Mouse (Mus musculus): ENCODE results near the gene Sfmbt1.

Gene Sfmbt1

GRCm38 (mm10) chr14:30825476-30826131 is 111.0 kb downstream of the Sfmbt1 start, which contains the start of gene Tmem110:
Tmem110 (plus strand) TSS chr14:30825590.
- peak; percentile 72 to 85 for DNase-seq (ENCODE audit: low spot score in 2 of 2)

- no peak for DNase-seq (ENCODE audit: low spot score in 2 of 2)
Measured at GRCm38 (mm10) chr14:30826174-30827140, 111.8 kb downstream of the Sfmbt1 start.

GRCm38 (mm10) chr14:30827480-30827879 is 112.8 kb downstream of the Sfmbt1 start:
- DNase-seq (ENCODE audit: low spot score in 2 of 2), result no peak

- DNase-seq (ENCODE audit: low spot score in 2 of 2), result no peak
Measured at GRCm38 (mm10) chr14:30828077-30828476, 113.4 kb downstream of the Sfmbt1 start.

- no peak for DNase-seq (ENCODE audit: low spot score in 2 of 2)
Measured at GRCm38 (mm10) chr14:30828635-30829460, 114.2 kb downstream of the Sfmbt1 start.

GRCm38 (mm10) chr14:30837416-30837996 is 122.9 kb downstream of the Sfmbt1 start:
- no peak for DNase-seq (ENCODE audit: low spot score in 2 of 2)

GRCm38 (mm10) chr14:30843701-30844100 is 129.1 kb downstream of the Sfmbt1 start:
- no peak for DNase-seq (ENCODE audit: low spot score in 2 of 2)

GRCm38 (mm10) chr14:30850504-30850903 is 135.9 kb downstream of the Sfmbt1 start:
- DNase-seq (ENCODE audit: low spot score in 2 of 2), result no peak

- DNase-seq (ENCODE audit: low spot score in 2 of 2), result no peak
Measured at GRCm38 (mm10) chr14:30852325-30852724, 137.7 kb downstream of the Sfmbt1 start.

- DNase-seq (ENCODE audit: low spot score in 2 of 2), result no peak
Measured at GRCm38 (mm10) chr14:30855316-30855715, 140.7 kb downstream of the Sfmbt1 start.

GRCm38 (mm10) chr14:30856885-30857507 is 142.3 kb downstream of the Sfmbt1 start:
- DNase-seq (ENCODE audit: low spot score in 2 of 2), result no peak

- no peak for DNase-seq (ENCODE audit: low spot score in 2 of 2)
Measured at GRCm38 (mm10) chr14:30857990-30858389, 143.3 kb downstream of the Sfmbt1 start.

GRCm38 (mm10) chr14:30861421-30862125 is 146.9 kb downstream of the Sfmbt1 start:
- no peak for DNase-seq (ENCODE audit: low spot score in 2 of 2)

- DNase-seq (ENCODE audit: low spot score in 2 of 2), result no peak
Measured at GRCm38 (mm10) chr14:30862368-30862767, 147.7 kb downstream of the Sfmbt1 start.

GRCm38 (mm10) chr14:30865311-30865710 is 150.7 kb downstream of the Sfmbt1 start:
- no peak for DNase-seq (ENCODE audit: low spot score in 2 of 2)

GRCm38 (mm10) chr14:30867042-30867441 is 152.4 kb downstream of the Sfmbt1 start:
- peak; percentile 43 to 66 for DNase-seq (ENCODE audit: low spot score in 2 of 2)

- DNase-seq (ENCODE audit: low spot score in 2 of 2), result no peak
Measured at GRCm38 (mm10) chr14:30868826-30869225, 154.2 kb downstream of the Sfmbt1 start.

GRCm38 (mm10) chr14:30869391-30869801 is 154.7 kb downstream of the Sfmbt1 start:
- DNase-seq (ENCODE audit: low spot score in 2 of 2), result no peak

GRCm38 (mm10) chr14:30870206-30871147 is 155.8 kb downstream of the Sfmbt1 start:
- no peak for DNase-seq (ENCODE audit: low spot score in 2 of 2)

Measured in frontal cortex, postnatal 14 days (tissue).